In the genomic region with DNA sequence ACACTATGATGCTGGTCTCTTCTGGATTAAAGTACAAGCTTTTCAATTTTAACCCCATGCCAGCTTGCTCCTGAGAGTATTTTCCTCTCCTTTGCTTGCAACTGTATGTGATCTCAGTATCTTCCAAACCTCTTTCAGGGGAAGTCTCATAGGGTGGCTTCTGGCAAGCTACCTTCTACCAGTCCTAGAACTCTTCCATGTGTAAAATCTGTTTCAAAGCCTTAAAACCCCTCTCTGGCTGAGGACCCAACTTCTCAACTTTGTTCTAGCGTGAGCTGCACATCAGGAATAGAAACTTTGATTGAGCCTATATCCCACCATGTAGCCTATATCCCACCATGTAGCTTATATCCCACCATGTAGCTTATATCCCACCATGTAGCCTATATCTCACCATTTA, we compare ENCODE assay signal across 8 mouse cellular contexts. TPM values are rescaled to one million over a fixed set of nuclear protein-coding genes. Genes with fewer than 3 reads are reported as not detected.
A peak's percentile ranks its signal among the peaks of the same experiment; 100 is the strongest.
DNase-seq lines count a peak whose midpoint lies in the region; ATAC-seq and TF ChIP-seq lines count a peak whose summit lies in the region.
"Had no signal": no experiment of that assay in that cellular context is flagged by ENCODE, and none has a peak within 500 bp of the region (broad histone marks: within the 10 kb centered on the region; RNA-seq: fewer than 3 reads in every experiment).

No protein-coding gene starts in this region.

- H3K27ac ChIP-seq in lung, embryonic 15.5 days, result peak overlapping the region; percentile 61; the same call in 1 of the 2 replicates
- H3K27ac ChIP-seq in forebrain, embryonic 11.5 days (ENCODE audit: low read depth, low read length), result no peak overlapping the region
- H3K27ac ChIP-seq in limb, embryonic 14.5 days (replicated peaks; ENCODE audit: low read depth, low read length), result 0 out of 2 replicates have a peak overlapping the region, but pooled peaks have one; percentile 19
- H3K27ac ChIP-seq in stomach, embryonic 14.5 days (ENCODE audit: low read length), result no peak overlapping the region

- WGBS in lung, embryonic 15.5 days, result 80% methylated on average over 1 of the region's 1 CpGs
- WGBS in forebrain, embryonic 11.5 days, result 86% methylated on average over 1 of the region's 1 CpGs
- WGBS in limb, embryonic 14.5 days, result 71% methylated on average over 1 of the region's 1 CpGs
- WGBS in stomach, embryonic 14.5 days, result 62% methylated on average over 1 of the region's 1 CpGs

- H3K4me2 ChIP-seq in lung, embryonic 15.5 days, result peak overlapping the region; percentile 87
- peak overlapping the region; percentile 94; the same call in 1 of the 2 replicates for H3K4me2 ChIP-seq in forebrain, embryonic 11.5 days (ENCODE audit: low read depth, low read length, severe bottlenecking)
- peak overlapping the region; percentile 93 for H3K4me2 ChIP-seq in limb, embryonic 14.5 days (replicated peaks; ENCODE audit: low read depth, low read length, severe bottlenecking)
- H3K4me2 ChIP-seq in stomach, embryonic 14.5 days (replicated peaks; ENCODE audit: low read depth, low read length), result peak overlapping the region; percentile 88

- H3K4me1 ChIP-seq in lung, embryonic 15.5 days, result peaks cover 17% of the 10 kb centered on the region
- H3K4me1 ChIP-seq in forebrain, embryonic 11.5 days (replicated peaks; ENCODE audit: control insufficient read depth, insufficient read depth, low read length), result no peaks in the 10 kb centered on the region
- peaks cover 10% of the 10 kb centered on the region for H3K4me1 ChIP-seq in limb, embryonic 14.5 days (ENCODE audit: control insufficient read depth, insufficient read depth, low read length)
- H3K4me1 ChIP-seq in stomach, embryonic 14.5 days (ENCODE audit: control insufficient read depth, insufficient read depth, low read length), result peaks cover 5% of the 10 kb centered on the region; the same call in 1 of the 2 replicates

- H3K27me3 ChIP-seq in lung, embryonic 15.5 days, result 0 out of 2 replicates have a peak, but pooled peaks cover 10% of the 10 kb centered on the region
- no peaks in the 10 kb centered on the region for H3K27me3 ChIP-seq in forebrain, embryonic 11.5 days (ENCODE audit: control insufficient read depth, insufficient read depth, low read length)
- no peaks in the 10 kb centered on the region for H3K27me3 ChIP-seq in limb, embryonic 14.5 days (ENCODE audit: control insufficient read depth, insufficient read depth, low read length)
- H3K27me3 ChIP-seq in stomach, embryonic 14.5 days (ENCODE audit: control insufficient read depth, insufficient read depth, low read length), result no peaks in the 10 kb centered on the region

- H3K9me3 ChIP-seq in lung, embryonic 15.5 days, result no peaks in the 10 kb centered on the region
- no peaks in the 10 kb centered on the region for H3K9me3 ChIP-seq in forebrain, embryonic 11.5 days (ENCODE audit: control insufficient read depth, low read length)
- H3K9me3 ChIP-seq in limb, embryonic 14.5 days (ENCODE audit: control insufficient read depth, low read length), result no peaks in the 10 kb centered on the region
- no peaks in the 10 kb centered on the region for H3K9me3 ChIP-seq in stomach, embryonic 14.5 days (ENCODE audit: control insufficient read depth, low read depth, low read length)

- no peak for DNase-seq in lung, postnatal 4 days
- no peak for DNase-seq in forebrain, embryonic 11.5 days (ENCODE audit: low spot score)
- no peak for DNase-seq in limb, embryonic 14.5 days (ENCODE audit: low spot score)
- no peak for DNase-seq in MN1 (ENCODE audit: low spot score)
- no peak for DNase-seq in frontal cortex, postnatal 14 days (ENCODE audit: low spot score in 2 of 2)
- DNase-seq: gastrocnemius, postnatal 25 days had no signal

- TF ChIP-seq POLR2A in limb, embryonic 14.5 days (IDR thresholded peaks at IDR 0.05; ENCODE audit: borderline replicate concordance, extremely low read depth, insufficient read depth, insufficient read length), result no peak

- peak overlapping the region; percentile 41 for H3K9ac ChIP-seq in lung, embryonic 15.5 days
- no peak overlapping the region for H3K9ac ChIP-seq in forebrain, embryonic 11.5 days (ENCODE audit: low read length)
- no peak overlapping the region for H3K9ac ChIP-seq in limb, embryonic 14.5 days (ENCODE audit: low read depth, low read length, severe bottlenecking)
- peak overlapping the region; percentile 2; the same call in 1 of the 2 replicates for H3K9ac ChIP-seq in stomach, embryonic 14.5 days (replicated peaks; ENCODE audit: low read depth, low read length)

- peak overlapping the region; percentile 51 for H3K4me3 ChIP-seq in lung, embryonic 15.5 days
- no peak overlapping the region; the same call in 1 of the 2 replicates for H3K4me3 ChIP-seq in forebrain, embryonic 11.5 days (ENCODE audit: low read depth, low read length)
- peak overlapping the region; percentile 47 for H3K4me3 ChIP-seq in limb, embryonic 14.5 days (replicated peaks; ENCODE audit: low read length)
- peak overlapping the region; percentile 36 for H3K4me3 ChIP-seq in stomach, embryonic 14.5 days (ENCODE audit: low read depth, low read length)

- no peak for ATAC-seq in lung, embryonic 15.5 days (ENCODE audit: borderline replicate concordance, extremely low read depth, low FRiP score, low TSS enrichment)
- no peak for ATAC-seq in forebrain, embryonic 11.5 days (replicated peaks; ENCODE audit: low FRiP score)
- no peak for ATAC-seq in limb, embryonic 14.5 days (ENCODE audit: low FRiP score, low read depth)
- no peak for ATAC-seq in stomach, embryonic 14.5 days (ENCODE audit: insufficient number of reproducible peaks, insufficient read depth, low FRiP score, low read depth)

- H3K36me3 ChIP-seq in lung, embryonic 15.5 days, result no peaks in the 10 kb centered on the region
- no peaks in the 10 kb centered on the region for H3K36me3 ChIP-seq in forebrain, embryonic 11.5 days (ENCODE audit: control insufficient read depth, insufficient read depth, low read length)
- no peaks in the 10 kb centered on the region for H3K36me3 ChIP-seq in limb, embryonic 14.5 days (ENCODE audit: control insufficient read depth, insufficient read depth, low read length)
- H3K36me3 ChIP-seq in stomach, embryonic 14.5 days (ENCODE audit: control insufficient read depth, insufficient read depth, low read length), result no peaks in the 10 kb centered on the region

RNA-seq across cellular contexts. Expression of gene Itga4, which starts 1.1 kb away (rescaled TPM):
- 6.5 and 8.2 TPM in 2 replicates for polyA plus RNA-seq in lung, embryonic 15.5 days (2015; fragmentation: Nextera tagmentation; extraction: Ambion mirVana)
- 8.2 and 8.8 TPM in 2 replicates for polyA plus RNA-seq in forebrain, embryonic 11.5 days (2014; fragmentation: Nextera tagmentation; extraction: Ambion mirVana)
- polyA plus RNA-seq in limb, embryonic 14.5 days (2012; rRNA removed), result 9.9 and 11.6 TPM in 2 replicates
- 9.3 TPM in 2 replicates for polyA plus RNA-seq in limb, embryonic 14.5 days (2014; fragmentation: Nextera tagmentation; extraction: Ambion mirVana)
- polyA plus RNA-seq in stomach, embryonic 14.5 days (2014; fragmentation: Nextera tagmentation; extraction: Ambion mirVana), result 5.8 TPM in 2 replicates

Comparison
In these comparisons a context has a peak if more than half of its experiments do, and no peak if none do; other contexts are left out.
1. H3K27ac ChIP-seq: peak in lung, embryonic 15.5 days (single experiment) and limb, embryonic 14.5 days (single experiment); none in forebrain, embryonic 11.5 days (single experiment) and stomach, embryonic 14.5 days (single experiment).
2. H3K9ac ChIP-seq: peak in lung, embryonic 15.5 days (single experiment) and stomach, embryonic 14.5 days (single experiment); none in forebrain, embryonic 11.5 days (single experiment) and limb, embryonic 14.5 days (single experiment).
3. Peak in every context shown above with its lines, with median percentiles within 50 percentile points of each other: H3K4me2 ChIP-seq.